Mouse (Mus musculus): ENCODE measurements at regions not wholly inside any gene's neighbourhood (a gene's known extent, or its start where the extent isn't known, plus 50 kb on each side); places are given as distances from the start of the nearest gene placed in this dataset.

- DNase-seq (ENCODE audit: low spot score) = no peak
These were observed 196.8 kb upstream of the A730009L09Rik start for GRCm38 (mm10) chr16:84318091-84318490.

GRCm38 (mm10) chr16:84321569-84321968, 193.4 kb upstream of the A730009L09Rik start:
- DNase-seq (ENCODE audit: low spot score) = no peak

GRCm38 (mm10) chr16:84330293-84330692, 184.6 kb upstream of the A730009L09Rik start:
- DNase-seq (ENCODE audit: low spot score) = no peak

GRCm38 (mm10) chr16:84346089-84346488, 168.8 kb upstream of the A730009L09Rik start:
- DNase-seq (ENCODE audit: low spot score) = no peak

GRCm38 (mm10) chr16:84355118-84355517, 159.8 kb upstream of the A730009L09Rik start:
- DNase-seq (ENCODE audit: low spot score) = no peak

GRCm38 (mm10) chr16:84365969-84366368, 149.0 kb upstream of the A730009L09Rik start:
- no peak for DNase-seq (ENCODE audit: low spot score)

GRCm38 (mm10) chr16:84368928-84369682, 145.8 kb upstream of the A730009L09Rik start:
- DNase-seq (ENCODE audit: low spot score) = no peak

GRCm38 (mm10) chr16:84378461-84378860, 136.5 kb upstream of the A730009L09Rik start:
- DNase-seq (ENCODE audit: low spot score) = no peak

- peak; percentile 51 for DNase-seq (ENCODE audit: low spot score)
These were observed 123.2 kb upstream of the A730009L09Rik start for GRCm38 (mm10) chr16:84391756-84392155.

GRCm38 (mm10) chr16:84394895-84395294, 120.0 kb upstream of the A730009L09Rik start:
- no peak for DNase-seq (ENCODE audit: low spot score)

- no peak for DNase-seq (ENCODE audit: low spot score)
These were observed 93.3 kb upstream of the A730009L09Rik start for GRCm38 (mm10) chr16:84421650-84422049.

GRCm38 (mm10) chr16:84426990-84427540, 87.9 kb upstream of the A730009L09Rik start:
- no peak for DNase-seq (ENCODE audit: low spot score)

- DNase-seq (ENCODE audit: low spot score) = no peak
These were observed 58.3 kb upstream of the A730009L09Rik start for GRCm38 (mm10) chr16:84456596-84456995.

GRCm38 (mm10) chr16:84462150-84462549, 52.8 kb upstream of the A730009L09Rik start:
- DNase-seq (ENCODE audit: low spot score) = no peak
